Mouse (Mus musculus): ENCODE results near the gene Odr4. TPM values are rescaled to one million over a fixed set of nuclear protein-coding genes. Genes with fewer than 3 reads are reported as not detected.

The Odr4 gene
- total RNA-seq, 4 experiments from 2014 or later: 54.2 to 68.0 (median 57.3) TPM

Other genes starting within 250 kb of the Odr4 start
- not detected for gene Pdc, start 73.7 kb downstream of the Odr4 start, total RNA-seq (2022)
- 100 to 1,000 TPM; 108 to 113 (median 110) TPM for gene Tpr, start 242 bp downstream of the Odr4 start, total RNA-seq (2022)
- gene Prg4, start 73.1 kb upstream of the Odr4 start, total RNA-seq (2022): 1 to 10 TPM; 3.8 to 5.6 (median 4.3) TPM

All from layer of hippocampus, adult 8-10 months (tissue).